Mouse (Mus musculus) thymus, postnatal 4 days (tissue): ENCODE measurements around the gene Sobp.

Experiments
- DNase-seq: peaks from one replicate; pipeline ENCODE4 v3.0.0; 2021

The Sobp gene

GRCm38 (mm10) chr10:43155046-43155560, 19.2 kb downstream of the Sobp start:
- no peak for DNase-seq

DNA sequence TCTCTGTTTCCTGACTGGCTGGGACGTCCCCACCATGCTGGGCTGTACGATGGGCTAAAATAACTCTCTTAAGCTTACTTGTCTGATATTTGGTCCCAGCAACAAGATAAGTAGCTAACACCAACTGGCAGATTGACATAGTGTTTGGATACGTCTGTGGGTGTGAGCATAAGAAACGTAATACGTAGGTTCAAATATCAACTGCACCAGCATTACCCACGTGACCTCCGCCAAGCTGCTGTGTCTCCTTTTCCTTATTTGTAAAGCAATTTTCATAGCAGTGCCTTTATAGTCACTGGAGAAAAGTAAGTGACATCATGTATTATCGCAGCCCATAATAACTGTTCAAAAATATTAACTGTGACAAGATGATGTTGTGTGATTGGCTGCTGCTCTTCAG, 21.7 kb downstream of the Sobp start:
- no peak for DNase-seq

GRCm38 (mm10) chr10:43148456-43148855, 25.9 kb downstream of the Sobp start:
- no peak for DNase-seq

GRCm38 (mm10) chr10:43143173-43143572, 31.2 kb downstream of the Sobp start:
- no peak for DNase-seq

- no peak for DNase-seq
Observed at GRCm38 (mm10) chr10:43134027-43134426, 40.3 kb downstream of the Sobp start.

DNA sequence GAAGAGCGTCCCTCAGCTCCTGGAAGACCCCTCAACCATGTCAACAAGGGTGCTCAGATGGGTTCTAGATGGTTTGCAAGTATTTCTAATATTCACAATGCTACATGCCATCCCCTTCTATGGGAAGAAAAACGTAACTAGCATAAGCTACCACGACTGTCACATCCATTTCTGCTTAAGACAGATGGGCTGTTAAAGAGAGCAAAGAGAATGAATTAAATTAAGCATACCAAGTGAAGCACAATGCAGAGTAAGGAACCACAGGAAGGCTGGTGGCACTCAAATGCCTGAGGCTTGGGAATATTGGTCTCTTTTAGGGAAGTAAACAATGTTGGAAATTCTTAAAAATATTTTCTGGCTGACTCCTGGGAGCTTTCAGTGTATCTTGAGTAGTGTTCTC, 45.6 kb downstream of the Sobp start:
- no peak for DNase-seq

DNA sequence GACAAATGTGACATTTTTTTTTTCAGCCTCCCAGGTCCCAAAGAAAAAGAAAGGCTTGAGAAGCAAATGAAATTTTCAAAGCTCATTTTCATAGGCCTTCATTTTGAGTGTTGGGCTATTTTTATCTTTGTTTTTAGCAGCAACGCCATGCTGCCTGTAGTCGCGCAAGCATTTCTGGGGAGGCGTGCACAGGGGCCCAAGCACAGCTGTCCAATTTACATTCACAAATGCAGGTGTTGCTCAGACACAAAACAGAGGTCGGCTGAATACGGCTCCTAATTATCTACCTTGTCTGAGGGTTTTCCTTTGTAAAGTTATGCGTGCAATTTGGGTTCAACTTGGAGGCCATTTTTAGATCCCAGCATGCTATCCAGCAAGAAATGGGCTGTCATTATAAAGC, 49.8 kb downstream of the Sobp start:
- no peak for DNase-seq

GRCm38 (mm10) chr10:43124156-43124555, 50.2 kb downstream of the Sobp start:
- no peak for DNase-seq

DNA sequence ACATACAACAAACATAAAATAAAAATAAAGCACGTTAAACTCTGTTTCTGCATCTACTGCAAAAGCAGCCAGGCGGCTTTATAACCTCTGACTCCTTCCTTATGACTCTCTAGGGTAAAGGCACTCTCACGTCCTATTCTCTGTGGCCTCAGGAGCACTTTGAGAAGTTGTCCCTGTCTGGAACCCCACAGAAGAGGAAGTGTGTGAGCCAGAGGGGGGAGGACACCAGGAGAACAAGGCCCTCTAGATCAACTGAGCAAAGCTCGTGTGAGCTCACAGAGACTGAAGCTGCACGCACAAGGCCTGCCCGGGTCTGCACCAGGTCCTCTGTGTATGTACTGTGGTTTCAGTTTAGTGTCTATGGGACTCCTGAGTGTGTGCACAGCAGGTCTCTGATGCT, 50.9 kb downstream of the Sobp start:
- no peak for DNase-seq

GRCm38 (mm10) chr10:43120688-43121450, 53.5 kb downstream of the Sobp start:
- DNase-seq: no peak

DNA sequence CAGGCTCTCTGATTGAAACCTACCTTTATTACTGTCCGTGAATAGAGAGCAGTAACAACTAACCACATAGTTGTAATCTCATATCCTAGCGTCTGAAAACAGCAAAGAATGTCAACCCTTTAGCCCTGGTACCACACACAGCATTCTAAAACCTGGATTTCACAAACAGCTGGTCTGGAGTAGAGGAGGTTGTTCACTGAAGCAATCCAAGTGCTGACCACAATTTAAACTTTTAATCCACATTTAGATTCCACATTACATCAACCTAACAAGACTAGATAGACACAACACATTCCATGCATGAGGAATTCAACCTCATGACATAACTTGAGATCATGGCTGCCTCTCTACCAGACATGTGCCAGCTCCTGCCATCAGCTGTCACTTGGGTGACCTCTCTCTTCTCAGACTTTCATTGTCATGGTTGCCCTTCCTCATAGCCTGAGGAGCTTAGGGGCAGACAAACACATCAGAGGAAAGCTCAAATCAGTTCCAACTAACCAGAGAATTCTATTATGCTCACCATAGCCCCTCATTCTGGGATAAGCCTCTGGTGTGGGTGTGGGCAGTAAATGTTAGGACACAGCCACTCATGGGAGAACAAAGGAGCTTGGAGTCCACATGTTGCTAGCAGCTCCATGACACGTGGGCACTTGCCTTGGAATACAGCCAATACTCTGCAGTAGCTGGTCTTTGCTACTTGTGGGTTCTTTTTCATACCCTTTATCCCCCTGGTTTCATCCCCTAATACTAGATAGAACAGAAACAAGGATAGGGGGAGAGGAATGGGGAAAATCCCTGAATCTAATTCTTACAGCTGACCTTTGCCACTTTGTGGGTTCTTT, 58.0 kb downstream of the Sobp start:
- DNase-seq: no peak

- DNase-seq: no peak
Observed at GRCm38 (mm10) chr10:43112296-43112695, 62.0 kb downstream of the Sobp start.

DNA sequence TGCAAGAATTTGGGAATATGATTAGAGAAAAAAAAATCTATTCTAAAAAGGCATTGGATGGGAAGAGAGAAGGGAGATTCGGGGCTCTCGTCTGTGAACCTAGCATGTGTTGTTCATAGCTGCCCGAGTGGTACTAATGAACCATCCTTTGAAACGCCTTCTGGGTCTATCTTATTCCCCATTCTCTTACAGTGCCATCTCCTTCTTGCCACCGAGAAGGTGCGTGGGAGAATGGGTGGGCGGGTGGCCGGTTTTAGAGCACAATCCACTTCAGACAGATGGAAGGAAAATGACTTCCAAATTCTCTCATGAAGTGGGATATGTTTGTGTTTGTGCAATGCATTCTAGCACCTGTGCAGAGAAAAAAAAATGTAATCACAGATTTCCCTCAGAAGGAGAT, 67.7 kb downstream of the Sobp start:
- DNase-seq: no peak

DNA sequence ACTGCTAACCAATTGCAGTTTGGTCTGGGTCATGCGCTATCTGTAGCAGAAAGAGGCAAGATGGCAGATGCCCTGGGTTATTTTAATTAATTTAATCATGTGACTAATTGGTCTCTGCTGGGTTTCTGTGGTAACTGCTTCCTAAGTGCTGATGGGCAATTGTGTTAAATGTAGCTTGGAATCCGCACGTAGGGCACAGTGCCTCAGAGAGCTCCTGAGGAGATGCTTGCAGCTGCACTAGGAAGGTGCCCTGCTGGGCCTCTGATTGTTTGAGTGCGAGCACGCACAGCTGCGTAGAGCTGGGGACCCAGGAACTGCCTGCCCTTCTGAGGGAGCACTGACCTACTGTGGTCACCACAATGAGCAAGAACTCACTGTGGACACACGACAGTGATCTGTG, 68.1 kb downstream of the Sobp start:
- no peak for DNase-seq

DNA sequence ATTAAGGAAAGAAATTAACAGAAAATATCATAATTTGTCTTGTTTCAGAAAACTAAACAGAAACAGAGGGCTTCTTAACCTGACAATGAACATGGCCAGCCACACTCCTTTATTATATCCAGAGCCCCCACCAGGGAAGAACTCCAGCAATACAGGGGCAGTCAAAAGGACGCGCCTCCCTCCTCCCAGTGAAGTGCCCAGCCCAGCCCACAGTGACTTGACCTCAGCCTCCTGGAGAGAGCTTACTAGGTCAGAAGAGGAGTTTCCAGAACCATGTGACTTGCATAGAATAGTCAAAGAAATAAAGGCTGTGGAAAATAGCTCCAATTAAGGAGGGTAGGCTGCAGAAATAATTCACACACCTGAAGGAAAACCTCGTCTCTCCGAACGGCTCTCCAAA, 73.8 kb downstream of the Sobp start:
- DNase-seq: no peak

- DNase-seq: no peak
Observed at GRCm38 (mm10) chr10:43099229-43099628, 75.1 kb downstream of the Sobp start.

DNA sequence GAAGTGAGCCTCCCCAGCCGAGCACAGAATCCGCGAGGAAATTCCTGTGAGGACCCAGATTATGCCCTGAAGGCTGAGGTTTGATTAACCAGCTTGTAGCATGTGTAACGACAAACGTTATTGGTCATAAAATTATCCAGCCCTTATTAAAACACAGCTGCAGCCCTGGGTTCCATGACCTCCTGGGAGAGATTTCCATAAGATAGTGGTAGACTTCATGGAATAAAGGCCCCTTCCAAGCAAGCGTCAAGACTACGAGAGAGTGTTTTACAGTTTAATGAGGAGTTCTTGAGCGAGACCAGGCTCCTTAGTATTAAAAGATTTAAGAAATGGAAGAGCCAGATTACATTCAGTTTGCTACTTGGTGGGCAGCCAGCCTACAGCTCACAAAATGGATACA, 76.6 kb downstream of the Sobp start:
- no peak for DNase-seq

DNA sequence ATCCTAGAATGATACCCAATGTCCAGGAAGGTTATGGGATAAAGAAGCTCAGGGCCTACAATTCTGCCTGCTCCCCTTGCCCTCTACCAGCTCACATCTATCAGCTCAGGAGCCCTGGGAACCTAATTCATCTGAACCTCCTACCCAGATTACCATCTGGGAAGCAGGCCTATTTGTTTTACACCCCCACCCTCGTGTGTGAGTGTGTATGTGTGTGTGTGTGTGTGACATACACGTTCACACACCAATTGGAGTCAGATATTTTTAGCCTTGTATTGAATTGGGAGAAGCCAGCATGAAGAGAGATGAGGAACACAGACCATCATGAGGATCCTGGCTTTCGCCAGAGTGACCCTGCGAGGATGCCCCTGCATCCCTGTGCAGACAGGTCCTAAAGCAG, 77.7 kb downstream of the Sobp start:
- DNase-seq: no peak

DNA sequence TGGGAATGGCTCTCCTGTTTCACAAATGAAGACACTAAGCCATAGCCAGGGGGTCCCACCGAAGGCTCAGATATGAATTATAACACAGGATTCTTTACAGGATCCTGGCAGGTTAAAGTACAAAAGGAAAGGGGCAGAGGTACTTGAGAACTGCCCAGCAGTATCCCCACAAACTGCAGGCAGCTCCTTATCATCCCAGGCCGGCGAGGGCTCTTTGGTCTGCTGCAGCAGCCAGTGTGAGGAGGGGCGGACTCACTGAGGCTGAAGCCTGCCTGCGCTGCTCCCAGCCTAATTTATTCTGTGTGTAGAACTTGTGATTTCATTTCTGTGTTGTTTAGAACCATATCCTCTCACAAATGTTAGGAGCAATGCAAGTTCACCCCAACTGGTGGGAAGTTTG, 79.8 kb downstream of the Sobp start:
- DNase-seq: no peak

DNA sequence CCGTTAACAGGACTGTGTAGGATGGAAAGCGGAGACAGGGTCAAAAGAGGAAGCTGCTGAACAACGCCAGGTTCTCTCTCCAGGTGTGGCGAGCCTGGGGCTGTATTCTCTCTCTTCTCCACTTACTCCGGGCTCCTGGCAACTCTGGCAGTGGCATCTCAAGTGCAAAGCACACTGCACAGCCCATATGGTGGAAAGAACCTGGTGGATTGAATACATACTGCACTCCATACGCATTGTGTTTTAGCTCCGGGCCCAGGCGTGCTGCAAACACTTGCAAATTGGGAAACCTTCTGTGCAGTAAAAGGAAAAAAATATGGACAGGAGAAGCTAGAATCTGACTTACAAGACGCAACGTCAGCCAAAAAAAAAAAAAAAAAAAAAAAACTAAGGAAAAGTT, 80.9 kb downstream of the Sobp start:
- no peak for DNase-seq

DNA sequence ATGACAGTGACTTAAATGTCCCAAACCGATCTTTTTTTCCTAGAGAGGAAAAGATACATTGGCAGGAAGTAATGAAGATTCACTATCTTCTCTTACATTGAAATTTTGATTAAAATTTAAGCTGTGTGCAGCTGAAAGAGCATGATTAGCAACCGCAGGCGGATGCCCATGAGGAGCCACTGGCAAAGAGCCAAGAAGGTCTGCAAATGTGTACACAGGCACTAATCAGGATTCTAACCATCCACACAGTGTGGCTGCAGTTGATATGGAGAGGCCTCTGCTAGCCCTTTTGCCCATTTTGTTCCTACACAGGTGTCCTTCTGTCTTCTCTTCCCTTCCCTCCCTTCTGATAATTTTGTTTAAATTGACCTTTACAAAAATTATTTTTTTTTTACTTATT, 84.3 kb downstream of the Sobp start:
- no peak for DNase-seq

DNA sequence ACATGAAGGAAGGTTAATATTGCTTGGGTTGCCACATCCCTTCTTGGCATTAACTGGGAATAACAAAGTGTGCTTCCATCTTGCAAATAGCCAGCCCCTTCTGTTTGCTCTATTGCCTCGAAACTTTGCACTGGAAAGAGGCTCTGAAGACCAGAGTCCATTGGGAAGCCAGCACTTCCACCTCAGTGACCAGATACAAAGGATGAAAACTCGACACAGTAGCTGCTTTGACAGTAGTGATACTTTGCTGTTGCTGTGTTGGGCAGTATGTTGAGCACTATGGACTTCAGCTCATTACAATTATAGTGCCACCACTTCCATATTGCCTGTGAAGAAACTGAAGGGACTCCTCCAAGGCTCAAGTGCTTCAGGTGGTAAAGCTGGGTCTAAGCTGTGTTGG, 86.9 kb downstream of the Sobp start:
- DNase-seq: no peak

- no peak for DNase-seq
Observed at GRCm38 (mm10) chr10:43086888-43087287, 87.4 kb downstream of the Sobp start.

- no peak for DNase-seq
Observed at GRCm38 (mm10) chr10:43084087-43084366, 90.3 kb downstream of the Sobp start.
